Mouse (Mus musculus) midbrain, embryonic 16.5 days (tissue): ENCODE measurements around the gene Smim20. TPM values are rescaled to one million over a fixed set of nuclear protein-coding genes. Genes with fewer than 3 reads are reported as not detected.

Experiments
- ATAC-seq: fragments of 200-750 bp; cut with Nextera tagmentation; 2 replicates; pipeline ENCODE4 v1.8.0; 2017; ENCODE audit warnings: moderate TSS enrichment
- H3K27ac ChIP-seq: fragments of 300-500 bp; sonication (generic); 2 replicates; pipeline ENCODE4 v1.5.1; 2014; ENCODE audit warnings: mild to moderate bottlenecking, low read length, mixed read lengths
- H3K27me3 ChIP-seq: fragments of 300-500 bp; sonication (generic); 2 replicates; pipeline ENCODE4 v1.6.1; 2014; ENCODE audit warnings: low read depth, low read length, mixed read lengths; ENCODE audit not compliant: control insufficient read depth, insufficient read depth
- H3K36me3 ChIP-seq: fragments of 300-500 bp; sonication (generic); 2 replicates; pipeline ENCODE4 v1.6.1; 2014; ENCODE audit warnings: mild to moderate bottlenecking, low read length, moderate library complexity, mixed read lengths; ENCODE audit not compliant: control insufficient read depth, insufficient read depth
- H3K4me1 ChIP-seq: fragments of 300-500 bp; sonication (generic); 2 replicates; pipeline ENCODE4 v1.6.1; 2014; ENCODE audit warnings: mild to moderate bottlenecking, low read length, mixed read lengths; ENCODE audit not compliant: control insufficient read depth, insufficient read depth
- H3K4me2 ChIP-seq: fragments of 300-500 bp; sonication (generic); 2 replicates; pipeline ENCODE4 v1.6.1; 2014; ENCODE audit warnings: mild to moderate bottlenecking, low read length, mixed read lengths
- H3K4me3 ChIP-seq: fragments of 300-500 bp; sonication (generic); 2 replicates; pipeline ENCODE4 v1.5.1; 2014; ENCODE audit warnings: low read depth, mild to moderate bottlenecking, low read length, moderate library complexity, mixed read lengths
- H3K9ac ChIP-seq: fragments of 300-500 bp; sonication (generic); 2 replicates; pipeline ENCODE4 v1.6.1; 2014; ENCODE audit warnings: low read depth, low read length, mixed read lengths
- H3K9me3 ChIP-seq: fragments of 300-500 bp; sonication (generic); replicated peaks from 2 replicates; pipeline ENCODE4 v1.6.1; 2014; ENCODE audit warnings: mild to moderate bottlenecking, low read length, mixed read lengths; ENCODE audit not compliant: control insufficient read depth, poor library complexity, severe bottlenecking
- WGBS: fragments of 180-500 bp; shearing (Covaris S2); extraction: QIAGEN DNeasy Blood & Tissue Kit; methylation state at CpG from one replicate; pipeline ENCODE4 v1.1.7; 2014; 5-methylcytosine and 5-hydroxymethylcytosine counted together
- polyA plus RNA-seq: library from polyadenylated mRNA; unstranded; fragments of >200 nt; fragmentation: Nextera tagmentation; extraction: Ambion mirVana; gene quantifications from 2 replicates; pipeline ENCODE4 v1.2.1, GENCODE M21; 2015

Smim20 gene
- polyA plus RNA-seq, 1 experiment from 2014 or later, result 71.0 TPM

GRCm38 (mm10) chr5:53258038-53258786, 8.7 kb upstream of the Smim20 start:
- Histone ChIP-seq H3K9me3 (no peaks in the 10 kb centered on the region), H3K27ac (peak overlapping the region; percentile 64), H3K4me3 (peak overlapping the region; percentile 36), H3K36me3 (no peaks in the 10 kb centered on the region), H3K9ac (peak overlapping the region; percentile 53), H3K4me2 (peak overlapping the region; percentile 73), H3K4me1 (peaks cover 9% of the 10 kb centered on the region; the same call in 1 of the 2 replicates), H3K27me3 (no peaks in the 10 kb centered on the region; the same call in 1 of the 2 replicates)
- WGBS, result 2% methylated on average over 29 of the region's 29 CpGs
- ATAC-seq, result peak; percentile 79

GRCm38 (mm10) chr5:53259894-53260293, 7.0 kb upstream of the Smim20 start:
- Histone ChIP-seq H3K9me3 (no peaks in the 10 kb centered on the region), H3K27ac (no peak overlapping the region), H3K4me1 (peaks cover 9% of the 10 kb centered on the region; the same call in 1 of the 2 replicates), H3K4me2 (no peak overlapping the region), H3K9ac (no peak overlapping the region), H3K4me3 (no peak overlapping the region), H3K27me3 (no peaks in the 10 kb centered on the region; the same call in 1 of the 2 replicates), H3K36me3 (no peaks in the 10 kb centered on the region)
- ATAC-seq, result no peak
- 54% methylated on average over 5 of the region's 5 CpGs for WGBS

DNA sequence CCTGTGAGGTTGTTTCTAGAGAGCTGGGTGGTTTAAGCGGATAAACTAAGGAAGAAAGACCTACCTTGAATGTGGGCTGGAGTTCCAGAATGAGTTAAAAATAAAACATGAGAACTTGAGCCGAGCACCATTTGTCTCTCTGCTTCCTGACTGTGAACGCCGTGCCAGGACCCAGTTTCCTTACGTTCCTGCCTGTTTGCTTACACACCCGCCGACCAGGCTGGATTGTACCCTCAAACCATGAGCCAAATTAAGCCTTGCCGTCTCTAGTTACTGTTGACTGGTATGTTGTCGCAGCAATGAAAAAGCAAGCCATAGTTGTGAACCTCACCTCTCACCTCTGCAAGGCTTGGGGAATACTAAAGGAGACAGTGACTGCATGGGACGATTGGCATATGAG, 4.9 kb upstream of the Smim20 start:
- WGBS, result 94% methylated on average over 10 of the region's 10 CpGs
- no peak for ATAC-seq
- no peak overlapping the region for H3K9ac ChIP-seq

GRCm38 (mm10) chr5:53264061-53264460, 2.8 kb upstream of the Smim20 start:
- Histone ChIP-seq H3K27ac (no peak overlapping the region), H3K36me3 (no peaks in the 10 kb centered on the region), H3K27me3 (no peaks in the 10 kb centered on the region), H3K4me3 (no peak overlapping the region), H3K9me3 (no peaks in the 10 kb centered on the region), H3K4me1 (peaks cover 16% of the 10 kb centered on the region), H3K9ac (no peak overlapping the region), H3K4me2 (no peak overlapping the region)
- 91% methylated on average over 5 of the region's 5 CpGs for WGBS
- ATAC-seq, result no peak

More for the DNA sequence above, 4.9 kb upstream of the Smim20 start:
- H3K27ac ChIP-seq, result no peak overlapping the region
- no peak overlapping the region for H3K4me2 ChIP-seq
- H3K4me1 ChIP-seq, result peaks cover 8% of the 10 kb centered on the region; the same call in 1 of the 2 replicates
- no peaks in the 10 kb centered on the region for H3K36me3 ChIP-seq
- no peak overlapping the region for H3K4me3 ChIP-seq
- H3K9me3 ChIP-seq, result no peaks in the 10 kb centered on the region
- H3K27me3 ChIP-seq, result no peaks in the 10 kb centered on the region

- no peak overlapping the region for H3K4me3 ChIP-seq
- H3K27ac ChIP-seq, result no peak overlapping the region
- WGBS, result 74% methylated on average over 12 of the region's 12 CpGs
- peaks cover 16% of the 10 kb centered on the region for H3K4me1 ChIP-seq
- no peaks in the 10 kb centered on the region for H3K27me3 ChIP-seq
- no peak overlapping the region for H3K9ac ChIP-seq
- ATAC-seq, result no peak
- H3K9me3 ChIP-seq, result no peaks in the 10 kb centered on the region
- H3K4me2 ChIP-seq, result no peak overlapping the region
- H3K36me3 ChIP-seq, result no peaks in the 10 kb centered on the region
Observed at GRCm38 (mm10) chr5:53265740-53266139, 1.1 kb upstream of the Smim20 start.

DNA sequence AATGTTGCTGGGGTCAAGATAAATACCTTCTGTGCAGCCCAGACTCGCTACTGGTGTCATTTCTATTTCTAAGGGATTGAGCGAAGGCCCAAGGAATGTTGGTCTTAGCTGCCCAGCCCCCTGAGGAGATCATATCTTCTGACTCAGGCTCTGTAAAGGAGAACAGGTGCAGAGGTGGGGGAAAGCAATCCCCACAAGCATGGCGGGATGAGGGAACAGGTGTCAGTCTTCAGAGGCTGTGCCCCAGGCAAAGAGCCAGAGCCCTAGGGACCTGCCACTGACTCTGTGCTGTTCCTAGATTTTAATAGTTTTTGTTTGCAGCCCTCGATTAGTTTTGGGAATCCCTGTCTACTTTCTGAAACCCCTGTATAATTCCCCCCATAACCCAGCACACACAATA, 702 bp upstream of the Smim20 start:
- peaks cover 16% of the 10 kb centered on the region for H3K4me1 ChIP-seq
- WGBS, result 74% methylated on average over 4 of the region's 4 CpGs
- peak; percentile 23 for ATAC-seq
- no peak overlapping the region for H3K9ac ChIP-seq
- H3K4me2 ChIP-seq, result peak overlapping the region; percentile 90; the same call in 1 of the 2 replicates
- H3K27ac ChIP-seq, result no peak overlapping the region
- H3K9me3 ChIP-seq, result no peaks in the 10 kb centered on the region
- no peak overlapping the region for H3K4me3 ChIP-seq
- no peaks in the 10 kb centered on the region for H3K27me3 ChIP-seq
- H3K36me3 ChIP-seq, result no peaks in the 10 kb centered on the region

- H3K4me1 ChIP-seq, result peaks cover 16% of the 10 kb centered on the region
- H3K27ac ChIP-seq, result 0 out of 2 replicates have a peak overlapping the region, but pooled peaks have one; percentile 4
- peak overlapping the region; percentile 90; the same call in 1 of the 2 replicates for H3K4me2 ChIP-seq
- 77% methylated on average over 6 of the region's 6 CpGs for WGBS
- no peak overlapping the region for H3K9ac ChIP-seq
- H3K27me3 ChIP-seq, result no peaks in the 10 kb centered on the region
- H3K9me3 ChIP-seq, result no peaks in the 10 kb centered on the region
- ATAC-seq, result no peak
- no peak overlapping the region for H3K4me3 ChIP-seq
- H3K36me3 ChIP-seq, result no peaks in the 10 kb centered on the region
Observed at GRCm38 (mm10) chr5:53268095-53268692, 1.3 kb downstream of the Smim20 start.

- Histone ChIP-seq H3K9ac (no peak overlapping the region), H3K27ac (no peak overlapping the region), H3K9me3 (no peaks in the 10 kb centered on the region), H3K4me1 (peaks cover 19% of the 10 kb centered on the region), H3K27me3 (no peaks in the 10 kb centered on the region), H3K4me3 (no peak overlapping the region), H3K4me2 (no peak overlapping the region), H3K36me3 (no peaks in the 10 kb centered on the region)
- ATAC-seq, result no peak
- WGBS, result 95% methylated on average over 5 of the region's 5 CpGs
Observed at GRCm38 (mm10) chr5:53269799-53270198, 2.9 kb downstream of the Smim20 start.
